Mouse (Mus musculus): ENCODE measurements around the gene Rnf187. TPM values are rescaled to one million over a fixed set of nuclear protein-coding genes. Genes with fewer than 3 reads are reported as not detected.

The Rnf187 gene
- total RNA-seq (2017): 88.5 and 107 TPM in 2 replicates

DNA sequence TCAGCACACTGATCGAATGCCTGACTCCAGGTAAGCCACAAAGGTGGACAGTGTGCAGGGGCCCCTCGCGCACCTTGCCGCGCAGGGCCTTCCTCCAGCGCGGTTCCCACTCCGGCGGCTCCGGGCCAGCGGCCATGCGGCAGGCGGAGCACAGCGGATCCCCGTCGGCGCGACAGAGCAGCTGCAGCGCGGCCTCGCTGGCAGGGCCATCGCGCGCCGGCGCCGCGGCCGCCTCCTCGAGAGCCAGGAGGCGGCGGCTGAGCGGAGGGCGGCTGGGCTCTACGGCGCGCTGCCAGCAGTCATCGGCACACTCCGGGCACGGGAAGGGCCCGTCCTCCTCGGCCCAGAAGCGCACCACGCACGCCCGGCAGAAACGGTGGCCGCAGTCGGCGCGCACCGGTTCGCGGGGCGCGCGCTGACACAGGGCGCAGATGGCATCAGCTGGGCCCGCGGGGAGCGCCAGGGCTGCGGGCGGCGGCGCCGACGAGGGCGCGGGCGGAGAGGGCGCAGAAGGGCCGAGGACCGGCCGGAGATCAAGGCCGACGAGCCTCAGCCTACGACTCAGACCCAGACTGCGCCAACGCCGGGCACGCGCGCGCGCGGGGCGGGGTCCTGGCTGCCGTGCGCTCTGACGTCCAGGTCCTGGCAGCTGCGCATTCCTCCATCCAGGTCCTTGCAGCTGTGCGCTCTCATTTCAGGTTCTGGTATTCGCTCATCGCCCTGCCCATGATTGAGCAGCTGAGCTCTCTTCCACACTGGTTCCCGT, at the start of gene Rnf187:
Rnf187 (minus strand) TSS at position 595 of the 766 bp plus-strand sequence.
- peak; percentile 95 for ATAC-seq (replicated peaks; ENCODE audit: low read depth, poor library complexity, severe bottlenecking)

DNA sequence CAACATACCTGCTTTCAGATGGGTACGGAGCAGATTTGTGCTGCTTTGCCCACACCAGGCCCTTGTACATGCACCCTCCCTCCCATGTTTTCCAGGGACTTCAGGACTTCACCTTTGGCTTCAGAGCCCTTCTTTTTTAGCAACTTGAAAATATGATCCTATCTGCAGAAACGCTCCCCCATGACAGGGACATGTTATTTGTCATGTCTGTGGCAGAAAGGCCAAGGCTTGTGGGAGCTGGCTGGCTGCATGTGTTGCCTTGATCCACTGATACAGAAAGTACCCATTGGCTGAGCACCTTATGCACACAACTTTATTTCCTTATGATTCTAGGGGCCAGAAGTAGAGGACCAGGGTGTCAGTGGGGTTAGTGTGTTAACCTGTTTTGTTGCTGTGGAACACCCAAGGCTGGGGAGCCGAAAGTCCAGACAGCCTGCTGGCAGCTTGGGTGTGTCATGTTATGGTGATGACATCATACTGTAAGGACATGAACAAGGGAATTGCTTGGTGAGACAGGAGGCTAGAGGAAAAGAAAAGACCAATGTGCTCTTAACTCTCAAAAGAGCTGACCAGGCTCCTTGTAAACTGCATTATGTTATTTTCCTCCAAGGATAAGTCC, 46.7 kb upstream of the Rnf187 start:
- no peak for ATAC-seq (replicated peaks; ENCODE audit: low read depth, poor library complexity, severe bottlenecking)

GRCm38 (mm10) chr11:58984657-58985056, 45.9 kb upstream of the Rnf187 start:
- no peak for ATAC-seq (replicated peaks; ENCODE audit: low read depth, poor library complexity, severe bottlenecking)

- ATAC-seq (replicated peaks; ENCODE audit: low read depth, poor library complexity, severe bottlenecking): no peak
Measured at GRCm38 (mm10) chr11:58983691-58984341, 45.1 kb upstream of the Rnf187 start.

GRCm38 (mm10) chr11:58982471-58983097, 43.9 kb upstream of the Rnf187 start:
- ATAC-seq (replicated peaks; ENCODE audit: low read depth, poor library complexity, severe bottlenecking): peak; percentile 50

GRCm38 (mm10) chr11:58981541-58982447, 43.1 kb upstream of the Rnf187 start:
- ATAC-seq (replicated peaks; ENCODE audit: low read depth, poor library complexity, severe bottlenecking): peak; percentile 45

DNA sequence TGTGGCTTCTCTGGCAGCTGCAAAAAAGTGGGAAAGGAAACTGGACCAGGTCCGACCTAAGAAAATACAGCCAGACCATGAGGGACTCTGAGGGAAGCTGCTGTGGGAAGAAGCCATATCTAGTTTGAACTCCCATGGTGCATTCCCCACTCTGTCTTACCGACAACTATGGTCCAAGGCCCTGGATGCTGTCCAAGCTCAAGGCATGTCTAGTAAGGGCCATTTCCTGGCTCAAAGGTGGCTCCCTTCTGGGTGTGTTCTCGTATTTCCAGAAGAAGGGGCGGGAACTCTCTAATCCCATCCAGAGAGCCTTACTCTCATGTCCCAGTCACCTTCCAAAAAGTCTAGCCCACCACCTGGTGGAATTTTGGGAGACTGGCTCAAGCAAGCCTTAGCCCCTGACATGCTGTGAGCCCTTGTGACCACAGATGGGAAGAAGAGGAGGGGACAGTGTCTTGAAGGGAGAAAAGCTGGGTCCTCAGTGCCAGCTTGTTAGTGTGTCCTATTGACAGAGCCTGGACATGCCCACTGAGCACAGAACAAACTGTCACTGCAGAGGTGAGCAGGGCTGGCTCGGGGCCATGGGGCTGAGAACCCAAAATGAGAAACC, 41.8 kb upstream of the Rnf187 start:
- no peak for ATAC-seq (replicated peaks; ENCODE audit: low read depth, poor library complexity, severe bottlenecking)

- ATAC-seq (replicated peaks; ENCODE audit: low read depth, poor library complexity, severe bottlenecking): 0 out of 2 replicates have a peak, but pooled peaks have one; percentile 16
Measured at GRCm38 (mm10) chr11:58979661-58980060, 40.9 kb upstream of the Rnf187 start.

DNA sequence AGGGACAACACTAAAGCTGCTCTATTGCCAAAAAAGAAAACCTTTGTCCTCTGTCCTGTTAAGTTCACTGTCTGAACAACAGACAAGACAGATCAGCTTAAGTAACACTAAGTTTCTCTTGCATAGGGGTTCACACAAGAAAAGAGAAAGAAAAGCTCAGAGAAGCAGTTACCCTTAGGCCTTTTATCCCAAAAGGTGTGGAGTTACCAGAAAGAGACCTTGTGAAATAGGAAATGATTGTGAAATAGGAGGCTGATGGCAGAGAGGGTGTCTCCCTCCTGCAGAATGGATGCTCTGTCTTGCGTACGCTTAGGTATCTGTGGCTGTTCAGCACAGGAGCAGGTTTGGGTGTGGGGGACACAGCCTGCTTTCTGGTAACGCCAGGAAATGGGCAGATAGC, 40.5 kb upstream of the Rnf187 start:
- ATAC-seq (replicated peaks; ENCODE audit: low read depth, poor library complexity, severe bottlenecking): no peak

DNA sequence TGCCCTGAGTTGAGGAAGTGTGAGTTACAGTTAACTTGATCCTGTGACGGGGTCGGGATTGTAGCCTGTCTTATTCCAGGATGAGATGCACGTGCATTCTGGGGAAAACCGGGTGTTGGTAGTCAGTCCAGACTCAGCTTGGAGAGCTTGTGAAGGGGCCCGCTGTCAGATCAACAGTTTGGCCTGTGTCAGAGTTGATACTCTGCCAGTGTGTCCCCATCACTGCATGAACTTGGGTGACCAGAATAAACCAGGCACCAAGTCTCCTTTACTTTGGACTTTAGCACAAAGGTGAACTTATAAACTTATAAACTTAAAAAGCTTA, 40.0 kb upstream of the Rnf187 start:
- no peak for ATAC-seq (replicated peaks; ENCODE audit: low read depth, poor library complexity, severe bottlenecking)

DNA sequence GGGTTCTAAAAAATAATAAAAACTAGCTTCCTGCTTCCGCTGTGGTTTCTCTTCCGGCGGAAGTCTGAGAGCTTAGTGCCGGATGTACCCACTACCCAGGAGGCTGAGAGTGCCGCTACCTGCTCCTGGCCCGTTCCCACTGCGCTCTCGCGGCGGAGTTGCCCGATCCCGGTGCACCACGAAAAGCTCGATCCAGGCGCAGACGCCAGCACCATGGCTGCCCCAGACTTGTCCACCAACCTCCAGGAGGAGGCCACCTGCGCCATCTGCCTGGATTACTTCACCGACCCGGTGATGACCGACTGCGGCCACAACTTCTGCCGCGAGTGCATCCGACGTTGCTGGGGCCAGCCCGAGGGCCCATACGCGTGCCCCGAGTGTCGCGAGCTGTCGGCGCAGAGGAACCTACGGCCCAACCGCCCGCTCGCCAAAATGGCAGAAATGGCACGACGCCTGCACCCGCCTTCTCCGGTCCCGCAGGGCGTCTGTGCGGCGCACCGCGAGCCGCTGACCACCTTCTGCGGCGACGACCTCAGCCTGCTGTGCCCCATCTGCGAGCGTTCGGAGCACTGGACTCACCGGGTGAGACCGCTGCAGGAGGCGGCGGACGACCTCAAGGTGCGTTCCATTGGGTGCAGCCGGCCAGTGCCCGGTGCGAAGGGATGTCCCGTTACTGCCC, 39.5 kb upstream of the Rnf187 start, which contains the start of gene Trim11:
Trim11 (plus strand) TSS at position 67 of the 679 bp plus-strand sequence.
- peak; percentile 41 for ATAC-seq (replicated peaks; ENCODE audit: low read depth, poor library complexity, severe bottlenecking)

DNA sequence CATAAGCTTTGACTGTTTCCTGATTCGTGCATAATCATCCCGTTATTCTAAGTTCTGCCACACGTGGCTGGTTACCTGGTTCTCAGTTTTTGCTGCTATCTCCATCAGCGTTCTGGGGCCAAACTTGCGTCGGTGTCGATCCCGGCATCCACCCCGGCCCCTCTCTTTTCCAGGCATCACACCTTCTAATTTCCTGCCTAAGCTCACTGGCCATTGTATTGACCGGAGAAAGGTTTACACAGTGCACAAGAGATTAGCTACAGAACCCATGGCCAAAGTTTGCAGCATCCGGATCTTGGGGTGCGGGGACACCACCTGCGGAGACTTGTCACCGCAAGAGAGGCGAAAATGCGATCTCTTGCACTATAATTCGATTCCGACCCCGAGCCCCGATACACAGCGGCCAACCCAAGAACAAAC, 38.9 kb upstream of the Rnf187 start:
- ATAC-seq (replicated peaks; ENCODE audit: low read depth, poor library complexity, severe bottlenecking): peak; percentile 9; the same call in 1 of the 2 replicates

GRCm38 (mm10) chr11:58977150-58977549, 38.4 kb upstream of the Rnf187 start:
- ATAC-seq (replicated peaks; ENCODE audit: low read depth, poor library complexity, severe bottlenecking): peak; percentile 26; the same call in 1 of the 2 replicates

GRCm38 (mm10) chr11:58974414-58974813, 35.7 kb upstream of the Rnf187 start:
- no peak for ATAC-seq (replicated peaks; ENCODE audit: low read depth, poor library complexity, severe bottlenecking)

GRCm38 (mm10) chr11:58971796-58972195, 33.1 kb upstream of the Rnf187 start:
- ATAC-seq (replicated peaks; ENCODE audit: low read depth, poor library complexity, severe bottlenecking): no peak

GRCm38 (mm10) chr11:58970831-58971530, 32.3 kb upstream of the Rnf187 start:
- no peak for ATAC-seq (replicated peaks; ENCODE audit: low read depth, poor library complexity, severe bottlenecking)

GRCm38 (mm10) chr11:58969659-58970058, 30.9 kb upstream of the Rnf187 start:
- ATAC-seq (replicated peaks; ENCODE audit: low read depth, poor library complexity, severe bottlenecking): no peak

- no peak for ATAC-seq (replicated peaks; ENCODE audit: low read depth, poor library complexity, severe bottlenecking)
Measured at GRCm38 (mm10) chr11:58969027-58969426, 30.3 kb upstream of the Rnf187 start.
